Mouse (Mus musculus): ENCODE data around the gene Afg1l.

Afg1l gene

DNA sequence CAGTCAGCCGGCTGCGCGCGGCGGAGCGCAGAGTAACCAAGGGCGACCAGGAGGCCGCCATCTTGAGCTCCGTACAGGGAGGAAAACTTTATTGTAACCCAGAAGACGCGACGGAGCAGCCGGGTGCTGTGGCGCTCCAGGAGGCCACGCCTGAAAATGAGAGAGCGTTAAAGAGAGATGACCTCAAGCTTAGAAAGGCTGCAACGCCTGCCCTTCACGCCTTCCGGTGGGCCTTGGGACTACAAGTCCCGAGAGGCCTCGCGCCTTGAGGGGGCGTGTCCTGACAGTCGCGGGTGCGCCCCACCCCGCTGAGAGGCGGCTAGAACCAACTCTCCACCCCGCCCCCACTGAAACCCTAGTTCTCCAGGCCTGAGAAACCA is at the start of gene Afg1l:
Gene Afg1l, minus strand, starts transcription at position 225 of the 380 bp plus-strand sequence.
- peak; percentile 93 to 96 for DNase-seq (ENCODE audit: low spot score in 2 of 2)

DNA sequence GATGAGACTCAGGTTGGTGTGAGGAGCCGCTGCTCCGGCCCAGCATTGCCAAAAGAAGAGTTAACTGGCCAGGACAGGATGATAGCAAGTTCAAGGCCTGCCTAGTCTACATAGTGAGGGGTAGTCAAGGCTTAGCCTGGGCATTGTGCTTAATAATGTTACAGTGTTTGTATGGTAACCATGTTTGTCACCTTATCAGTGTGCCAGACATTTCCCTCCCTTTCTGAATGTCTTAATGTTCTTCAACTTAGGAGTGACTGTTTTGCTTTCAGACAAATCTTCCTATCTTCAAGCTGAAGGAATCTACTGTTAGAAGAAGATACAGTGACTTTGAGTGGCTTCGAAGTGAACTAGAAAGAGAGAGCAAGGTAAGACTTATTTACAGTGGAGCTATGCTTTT is 47.3 kb upstream of the Afg1l start:
- no peak for DNase-seq (ENCODE audit: low spot score in 2 of 2)

DNA sequence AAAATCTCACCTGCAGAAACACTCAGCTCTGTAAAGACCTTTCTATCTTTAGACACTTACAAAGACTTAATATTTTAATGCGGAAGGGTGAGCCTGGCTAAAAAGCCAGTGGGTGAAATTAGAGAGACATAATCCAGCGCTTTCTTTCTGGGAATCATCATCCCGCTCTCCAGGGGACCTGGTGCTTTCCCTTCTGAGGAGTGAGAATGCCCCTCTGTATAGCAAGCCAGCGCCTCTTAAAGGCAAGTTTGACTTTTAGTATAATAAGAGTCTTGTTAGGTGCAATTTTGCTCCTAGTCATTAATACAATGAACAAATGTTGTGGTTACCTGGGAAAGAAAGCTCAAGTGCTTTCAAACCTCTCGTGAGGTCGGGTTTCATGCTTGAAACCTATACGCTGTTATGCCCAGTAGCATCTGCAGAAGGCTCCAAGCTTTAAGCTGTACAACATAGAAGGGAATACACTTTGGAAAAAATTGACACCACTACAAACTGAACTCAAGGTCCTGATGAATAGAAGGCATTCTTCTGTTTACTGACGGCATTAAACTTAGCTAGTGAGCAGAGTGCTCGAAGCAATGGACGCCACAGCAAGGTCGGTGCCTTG is 45.3 kb upstream of the Afg1l start:
- no peak for DNase-seq (ENCODE audit: low spot score in 2 of 2)

- no peak for DNase-seq (ENCODE audit: low spot score in 2 of 2)
Observed at GRCm38 (mm10) chr10:42522912-42523311, 44.5 kb upstream of the Afg1l start.

DNA sequence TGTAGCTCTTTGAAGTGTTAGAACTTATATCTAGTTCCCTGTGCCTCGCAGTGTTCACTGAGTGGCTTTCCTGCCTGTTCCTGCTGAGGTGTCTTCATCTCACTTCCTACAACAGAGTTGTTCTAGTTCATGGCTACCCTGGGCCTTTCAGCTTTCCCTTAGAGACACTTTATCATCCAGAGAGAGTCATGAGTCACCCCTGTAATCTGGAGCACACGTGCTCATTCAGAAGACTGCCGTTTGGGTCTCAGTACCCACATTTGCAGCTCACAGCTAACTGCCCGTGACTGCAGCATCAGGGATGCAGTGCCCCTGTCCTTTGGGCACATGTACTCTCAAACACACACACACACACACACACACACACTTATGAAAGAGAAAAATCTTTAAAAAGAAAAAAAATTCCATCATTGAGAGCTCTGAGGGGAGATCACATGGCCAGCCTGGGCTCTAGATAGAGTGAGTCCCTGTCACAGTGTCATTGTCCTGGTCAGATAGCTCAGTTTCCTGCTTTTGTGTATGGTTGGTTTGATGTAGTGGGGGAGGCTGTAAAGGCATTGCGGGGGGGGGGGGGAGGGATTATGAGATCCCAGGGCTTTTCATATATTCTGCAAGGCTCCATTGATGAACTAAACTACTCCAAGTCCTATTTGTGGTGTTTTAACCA is 43.1 kb upstream of the Afg1l start:
- no peak for DNase-seq (ENCODE audit: low spot score in 2 of 2)

DNA sequence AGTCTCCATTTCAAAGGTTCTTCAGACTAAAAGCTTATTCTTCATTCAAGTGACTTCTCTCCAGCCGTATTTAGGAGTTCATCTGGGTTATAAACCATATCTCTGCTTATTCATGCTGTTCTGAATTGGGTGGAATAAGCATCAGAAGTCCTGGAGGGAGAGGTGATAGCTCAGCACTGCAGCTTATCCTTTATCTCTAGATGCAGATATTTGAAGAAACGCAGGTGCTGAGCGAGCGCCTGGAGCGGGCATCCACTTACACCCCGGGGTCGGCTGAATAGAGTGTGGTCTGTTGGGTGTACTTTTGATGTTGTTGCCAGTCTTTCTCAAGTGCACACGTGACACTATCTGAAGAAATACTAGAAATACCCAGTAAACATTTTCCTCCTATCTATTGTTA is 40.0 kb upstream of the Afg1l start:
- DNase-seq (ENCODE audit: low spot score in 2 of 2): no peak

GRCm38 (mm10) chr10:42514125-42514524 is 35.8 kb upstream of the Afg1l start:
- DNase-seq (ENCODE audit: low spot score in 2 of 2): no peak

DNA sequence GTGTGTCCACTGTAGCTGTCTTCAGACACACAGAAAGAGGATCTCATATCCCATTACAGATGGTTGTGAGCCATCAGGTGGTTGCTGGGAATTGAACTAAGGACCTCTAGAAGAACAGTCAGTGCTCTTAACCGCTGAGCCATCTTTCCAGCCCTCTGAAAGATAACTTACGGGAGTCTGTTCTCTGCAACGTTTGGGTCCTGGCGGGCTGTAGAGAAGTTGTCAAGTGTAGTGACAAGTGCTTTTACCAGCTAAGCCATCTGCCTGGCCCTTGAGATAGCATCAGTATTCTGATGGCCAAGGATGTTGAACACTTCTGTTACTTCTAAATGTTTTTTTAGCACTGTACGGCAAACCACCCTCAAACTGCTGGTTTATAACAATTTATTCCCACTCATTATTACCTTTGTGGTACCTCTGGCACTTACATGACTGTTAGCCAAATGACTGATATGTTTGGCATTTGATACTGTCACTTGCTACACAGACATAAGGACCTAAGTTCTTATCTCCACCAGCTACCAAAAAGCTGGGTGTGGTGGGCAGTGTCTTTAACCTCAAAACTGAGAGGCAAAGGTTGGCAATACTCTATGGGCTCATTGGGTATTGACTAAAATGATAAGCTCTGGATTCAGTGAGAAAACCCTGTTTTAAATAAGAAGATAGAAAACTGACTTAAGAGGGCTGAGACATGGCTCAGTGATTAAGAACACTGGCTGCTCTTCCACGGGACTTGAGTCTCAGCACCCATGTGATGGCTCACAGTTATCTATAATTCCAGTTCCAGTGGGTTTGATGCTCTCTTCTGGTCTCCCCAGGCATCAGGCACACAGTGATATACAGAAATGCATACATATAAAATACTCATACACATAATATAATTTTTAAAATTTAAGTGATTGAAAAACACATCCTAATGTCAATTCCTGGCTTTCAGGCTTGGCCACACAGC is 33.1 kb upstream of the Afg1l start:
- no peak for DNase-seq (ENCODE audit: low spot score in 2 of 2)

GRCm38 (mm10) chr10:42510141-42510540 is 31.8 kb upstream of the Afg1l start:
- DNase-seq (ENCODE audit: low spot score in 2 of 2): no peak

- DNase-seq (ENCODE audit: low spot score in 2 of 2): no peak
Observed at GRCm38 (mm10) chr10:42504096-42504710, 25.8 kb upstream of the Afg1l start.

DNA sequence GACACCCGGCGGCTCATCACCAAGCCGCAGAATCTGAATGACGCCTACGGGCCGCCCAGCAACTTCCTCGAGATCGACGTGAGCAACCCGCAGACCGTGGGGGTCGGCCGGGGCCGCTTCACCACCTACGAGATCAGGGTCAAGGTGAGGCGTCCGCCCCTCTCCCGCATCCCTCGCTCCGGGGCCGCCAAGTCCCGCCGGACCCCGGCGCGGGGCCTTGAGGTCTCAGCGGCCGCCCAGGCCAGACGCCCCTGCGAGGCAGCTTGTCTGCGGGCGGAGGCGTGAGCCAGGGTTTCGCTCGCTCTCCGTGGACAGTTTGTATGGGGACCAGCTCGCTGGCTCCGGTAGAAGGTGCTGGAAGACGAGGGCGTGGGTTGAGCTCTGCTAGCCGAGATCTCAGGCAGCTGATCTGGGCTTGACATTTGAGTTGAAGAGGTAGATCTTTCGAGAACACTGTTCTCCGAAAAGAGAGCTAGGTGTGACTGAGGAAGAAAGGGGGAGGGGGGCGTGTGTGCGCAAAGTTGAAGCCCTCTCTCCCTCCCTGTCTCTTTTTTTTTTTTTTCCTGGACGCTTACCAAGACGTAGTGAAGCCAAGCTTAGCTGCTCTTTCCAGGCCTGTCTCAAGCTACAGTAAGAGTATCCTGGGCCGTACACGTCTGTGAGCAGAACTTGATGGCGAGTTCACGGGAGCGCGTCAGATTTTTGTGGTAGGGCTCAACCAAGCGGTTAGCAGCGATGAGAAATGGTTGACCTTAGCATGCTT is 24.2 kb upstream of the Afg1l start:
- peak in 1 of 2 experiments; percentile 46 for DNase-seq (ENCODE audit: low spot score in 2 of 2)

DNA sequence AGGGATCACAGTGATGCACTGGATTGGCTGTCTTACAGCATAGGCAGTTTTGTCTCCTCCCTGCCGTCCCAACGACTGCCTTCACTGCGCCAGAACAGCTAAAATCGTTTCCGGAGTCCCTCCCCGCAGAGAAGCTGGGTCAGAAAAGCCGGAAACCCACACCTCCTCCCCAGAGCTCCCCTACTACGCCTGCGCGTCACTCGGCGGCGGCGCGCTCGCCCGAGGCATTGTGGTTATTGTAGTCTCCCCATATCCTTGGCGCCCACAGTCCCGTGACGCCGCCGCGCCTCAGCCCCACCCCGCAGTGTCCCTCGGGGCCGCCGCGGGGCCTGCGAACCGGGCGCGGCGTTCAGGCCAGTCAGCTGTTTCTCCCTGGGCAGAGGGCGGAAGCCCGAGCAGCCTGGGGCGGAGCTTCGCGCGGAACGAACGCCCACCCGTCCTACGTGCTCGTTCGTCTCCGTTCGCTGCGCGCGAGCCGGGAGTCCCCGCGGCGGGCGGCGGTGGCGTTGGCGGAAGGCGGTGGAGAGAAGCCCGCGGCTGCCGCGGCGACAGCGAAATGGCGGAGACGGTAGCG is 23.5 kb upstream of the Afg1l start, which contains the start of gene Snx3:
Gene Snx3, plus strand, starts transcription at position 256 of the 574 bp plus-strand sequence.
- DNase-seq (ENCODE audit: low spot score in 2 of 2): peak; percentile 96 to 97

- no peak for DNase-seq (ENCODE audit: low spot score in 2 of 2)
Observed at GRCm38 (mm10) chr10:42501161-42501560, 22.8 kb upstream of the Afg1l start.

- no peak for DNase-seq (ENCODE audit: low spot score in 2 of 2)
Observed at GRCm38 (mm10) chr10:42500611-42501010, 22.2 kb upstream of the Afg1l start.

DNA sequence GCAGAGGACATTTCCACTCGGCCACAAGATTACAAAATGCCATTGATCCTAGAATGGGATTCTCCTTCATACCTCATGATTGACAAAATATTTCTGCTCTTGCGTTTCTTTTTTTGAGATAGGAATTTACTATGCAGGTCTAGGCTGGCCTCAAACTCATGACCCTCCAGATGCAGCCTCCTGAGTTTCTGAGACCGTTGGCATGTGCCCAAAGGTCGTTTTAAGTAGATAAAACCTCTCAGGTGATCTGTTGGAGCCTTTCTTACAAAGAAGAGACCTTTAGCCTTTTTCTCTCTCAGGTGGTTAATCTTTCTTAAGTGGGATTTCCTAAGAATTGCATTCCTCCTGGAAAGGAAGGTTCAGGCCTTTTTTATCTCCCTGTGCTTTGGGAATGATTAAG is 14.6 kb upstream of the Afg1l start:
- DNase-seq (ENCODE audit: low spot score in 2 of 2): no peak

DNA sequence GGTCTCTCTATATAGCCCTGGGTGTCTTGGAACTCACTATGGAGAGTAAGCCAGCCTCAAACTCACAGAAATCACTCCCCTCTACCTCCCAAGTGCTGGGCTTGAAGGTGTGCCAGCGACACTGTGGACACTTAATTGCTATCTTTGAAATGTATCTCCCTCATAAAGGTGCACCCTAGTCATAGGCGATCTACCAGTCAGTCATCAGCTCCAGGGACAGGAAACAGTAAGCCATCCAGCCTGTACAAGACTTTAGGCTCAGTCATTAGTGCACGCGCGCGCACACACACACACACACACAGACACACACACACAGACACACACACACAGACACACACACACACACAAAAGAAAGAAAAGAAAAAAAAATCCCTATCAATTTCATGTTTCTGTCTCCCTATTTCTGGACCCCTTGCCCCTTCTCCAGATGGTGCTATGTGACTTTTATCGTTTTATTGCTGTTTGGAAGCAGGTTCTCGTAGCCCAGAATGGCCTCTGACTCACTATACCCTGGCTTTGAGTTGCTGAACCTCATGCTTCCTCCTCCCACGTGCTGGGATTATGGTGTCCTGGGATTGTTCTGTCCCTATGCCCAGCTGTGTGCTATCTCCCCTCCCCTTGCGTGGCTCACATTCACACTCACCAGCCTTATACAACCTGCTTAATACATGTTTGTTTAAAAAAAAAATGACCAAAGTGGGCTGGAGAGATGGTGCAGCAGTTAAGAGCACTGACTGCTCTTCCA is 13.8 kb upstream of the Afg1l start:
- no peak for DNase-seq (ENCODE audit: low spot score in 2 of 2)

GRCm38 (mm10) chr10:42491158-42491557 is 12.8 kb upstream of the Afg1l start:
- no peak for DNase-seq (ENCODE audit: low spot score in 2 of 2)

DNA sequence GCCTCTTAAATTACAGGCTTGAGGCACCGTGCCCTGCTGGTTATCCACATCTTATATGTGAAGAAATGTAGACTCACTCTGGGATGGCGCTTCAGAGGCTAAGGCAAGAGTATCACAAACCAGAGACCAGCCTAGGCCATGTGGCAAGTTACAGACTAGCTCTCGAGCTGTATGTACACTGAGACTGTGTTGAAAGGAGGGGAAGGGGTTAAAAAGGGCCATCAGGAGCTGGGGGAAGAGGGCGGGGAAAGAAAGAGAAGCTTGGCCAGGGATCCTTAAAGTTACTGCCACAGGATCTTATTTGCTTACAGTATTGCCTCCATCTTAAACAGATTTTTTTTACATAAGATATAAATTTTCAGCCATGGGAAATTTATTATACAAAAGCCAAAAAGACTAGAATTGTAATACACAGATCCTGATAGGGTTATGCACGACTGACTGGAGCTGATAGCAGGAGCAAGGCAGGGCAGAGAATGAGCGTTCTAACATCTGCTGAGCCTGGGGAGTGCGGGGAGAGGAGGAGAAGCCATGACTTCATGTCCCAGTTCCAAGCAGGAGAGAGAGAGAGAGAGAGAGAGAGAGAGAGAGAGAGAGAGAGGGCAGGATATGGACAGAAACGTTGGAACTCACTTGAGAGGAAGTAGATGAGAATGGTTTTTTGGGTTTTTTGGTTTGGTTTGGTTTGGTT is 10.4 kb upstream of the Afg1l start:
- DNase-seq (ENCODE audit: low spot score in 2 of 2): no peak

DNA sequence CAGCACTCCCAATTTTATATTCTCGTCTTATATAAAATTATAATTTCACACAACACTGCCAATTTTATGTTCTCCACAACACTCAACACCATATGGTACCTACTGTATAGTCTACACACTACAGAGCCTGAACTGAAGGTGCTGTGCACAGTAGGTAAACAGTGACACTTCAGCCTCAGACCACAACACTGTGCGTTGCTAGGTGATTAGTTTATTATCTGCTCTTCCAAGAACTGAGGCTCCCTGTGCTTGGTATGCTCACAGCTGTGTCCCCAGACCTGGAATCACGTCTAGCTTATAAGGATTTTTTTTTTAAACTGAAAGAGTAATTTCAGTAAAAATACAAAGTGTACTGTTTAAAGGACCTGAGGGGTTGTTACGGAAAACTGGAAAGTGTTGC is 2.4 kb upstream of the Afg1l start:
- DNase-seq (ENCODE audit: low spot score in 2 of 2): no peak

Measured in natural killer cell, adult 2 months (primary cell).